Mouse (Mus musculus): ENCODE results near the gene Emb. TPM values are rescaled to one million over a fixed set of nuclear protein-coding genes. Genes with fewer than 3 reads are reported as not detected.

The Emb gene
- polyA plus RNA-seq, 1 experiment from 2014 or later: 49.0 TPM

- Histone ChIP-seq H3K27ac (replicated peaks) (peak within 1 kb of the TSS; percentile 63), H3K4me3 (replicated peaks) (peak within 1 kb of the TSS; percentile 71), H3K9ac (peak within 1 kb of the TSS; percentile 55), H3K4me2 (replicated peaks) (peak within 1 kb of the TSS; percentile 96), H3K27me3 (no peaks in the 10 kb centered on the region), H3K4me1 (peaks cover 24% of the 10 kb centered on the region), H3K36me3 (no peaks in the 10 kb centered on the region), H3K9me3 (replicated peaks) (no peaks in the 10 kb centered on the region)
- ATAC-seq (ENCODE audit: insufficient number of reproducible peaks, low FRiP score, low TSS enrichment, low read depth): peak; percentile 84
- WGBS: under 1% methylated on average over 67 of the region's 67 CpGs
These were observed 12.4 kb downstream of the Emb start, which contains the start of gene Gm17509 for GRCm38 (mm10) chr13:117220501-117221321. Gene Gm17509 (minus strand): TSS chr13:117221075.

DNA sequence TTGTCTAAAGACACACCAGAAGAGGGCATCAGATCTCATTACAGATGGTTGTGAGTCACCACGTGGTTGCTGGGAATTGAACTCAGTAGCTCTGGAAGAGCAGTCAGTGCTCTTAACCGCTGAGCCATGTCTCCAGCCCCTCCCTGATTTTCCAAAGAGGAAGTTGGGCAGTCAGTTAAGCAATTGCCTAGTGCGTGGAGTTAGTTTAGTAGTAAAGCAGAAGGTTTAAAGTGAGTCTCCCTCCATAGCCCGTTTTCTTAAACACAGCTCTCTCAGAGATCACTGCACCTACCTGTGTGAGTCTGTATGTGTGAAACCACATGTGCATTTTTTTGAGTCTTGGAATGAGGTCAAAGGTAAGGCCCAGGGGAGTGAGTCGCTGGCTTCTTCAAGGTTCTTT is 14.8 kb downstream of the Emb start:
- no peaks in the 10 kb centered on the region for H3K9me3 ChIP-seq (replicated peaks)
- no peak overlapping the region for H3K27ac ChIP-seq (replicated peaks)
- no peak overlapping the region for H3K9ac ChIP-seq
- ATAC-seq (ENCODE audit: insufficient number of reproducible peaks, low FRiP score, low TSS enrichment, low read depth): no peak
- peaks cover 19% of the 10 kb centered on the region for H3K4me1 ChIP-seq
- H3K4me2 ChIP-seq (replicated peaks): no peak overlapping the region
- WGBS: 49% methylated on average over 5 of the region's 5 CpGs
- H3K36me3 ChIP-seq: no peaks in the 10 kb centered on the region
- no peak overlapping the region for H3K4me3 ChIP-seq (replicated peaks)
- H3K27me3 ChIP-seq: no peaks in the 10 kb centered on the region

- no peak overlapping the region for H3K4me2 ChIP-seq (replicated peaks)
- peaks cover 18% of the 10 kb centered on the region for H3K4me1 ChIP-seq
- no peaks in the 10 kb centered on the region for H3K27me3 ChIP-seq
- H3K9ac ChIP-seq: no peak overlapping the region
- H3K27ac ChIP-seq (replicated peaks): no peak overlapping the region
- H3K4me3 ChIP-seq (replicated peaks): no peak overlapping the region
- ATAC-seq (ENCODE audit: insufficient number of reproducible peaks, low FRiP score, low TSS enrichment, low read depth): no peak
- no peaks in the 10 kb centered on the region for H3K36me3 ChIP-seq
- H3K9me3 ChIP-seq (replicated peaks): no peaks in the 10 kb centered on the region
- WGBS: 60% methylated on average over 2 of the region's 2 CpGs
These were observed 16.6 kb downstream of the Emb start for GRCm38 (mm10) chr13:117224901-117225300.

DNA sequence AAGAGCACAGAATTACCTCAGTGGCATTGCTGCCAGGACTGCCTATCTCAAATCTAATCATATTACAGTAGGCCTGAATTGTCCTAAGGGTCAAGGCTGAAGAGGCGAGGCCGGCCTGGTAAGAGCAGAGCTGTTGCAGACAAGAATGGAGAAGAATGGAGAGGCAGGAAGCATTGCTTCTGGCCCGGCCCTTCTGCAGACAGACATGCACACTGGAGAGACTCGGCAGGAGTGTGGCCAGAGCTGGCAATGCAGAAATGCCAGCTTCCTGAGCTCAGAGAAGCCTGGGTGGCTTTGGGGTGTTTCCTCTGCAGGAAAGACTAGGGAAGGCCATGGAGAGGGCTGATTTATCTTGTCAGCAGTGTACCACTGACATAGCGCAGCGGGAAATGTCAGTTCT is 17.2 kb downstream of the Emb start:
- Histone ChIP-seq H3K36me3 (no peaks in the 10 kb centered on the region), H3K4me3 (replicated peaks) (no peak overlapping the region), H3K4me1 (peaks cover 11% of the 10 kb centered on the region), H3K27ac (replicated peaks) (no peak overlapping the region), H3K27me3 (no peaks in the 10 kb centered on the region), H3K9me3 (replicated peaks) (no peaks in the 10 kb centered on the region), H3K4me2 (replicated peaks) (no peak overlapping the region), H3K9ac (no peak overlapping the region)
- WGBS: 55% methylated on average over 6 of the region's 6 CpGs
- no peak for ATAC-seq (ENCODE audit: insufficient number of reproducible peaks, low FRiP score, low TSS enrichment, low read depth)

GRCm38 (mm10) chr13:117230371-117231110 is 22.2 kb downstream of the Emb start:
- 39% methylated on average over 6 of the region's 6 CpGs for WGBS
- ATAC-seq (ENCODE audit: insufficient number of reproducible peaks, low FRiP score, low TSS enrichment, low read depth): no peak
- Histone ChIP-seq H3K4me2 (replicated peaks) (no peak overlapping the region), H3K27ac (replicated peaks) (peak overlapping the region; percentile 17; the same call in 1 of the 2 replicates), H3K36me3 (no peaks in the 10 kb centered on the region), H3K9me3 (replicated peaks) (no peaks in the 10 kb centered on the region), H3K4me3 (replicated peaks) (no peak overlapping the region), H3K9ac (no peak overlapping the region), H3K4me1 (peaks cover 7% of the 10 kb centered on the region; the same call in 1 of the 2 replicates), H3K27me3 (no peaks in the 10 kb centered on the region)

DNA sequence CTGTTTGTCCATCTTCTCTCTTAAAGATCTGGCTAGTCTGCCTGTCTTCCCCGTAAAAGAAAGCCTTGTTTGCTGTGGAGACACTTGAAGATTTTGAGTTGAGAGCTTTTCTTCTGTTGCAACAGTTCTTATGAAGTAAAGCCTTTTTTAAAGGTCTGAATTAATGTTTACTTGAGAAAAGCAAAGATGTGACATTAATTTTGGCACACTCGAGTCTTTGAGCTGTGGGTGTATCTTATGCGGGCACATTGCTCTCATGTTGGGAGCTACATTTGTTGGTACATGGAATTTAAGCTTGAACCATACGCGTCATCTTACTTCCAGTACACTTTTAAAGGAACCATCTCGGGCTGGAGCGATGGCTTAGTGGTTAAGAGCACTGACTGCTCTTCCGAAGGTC is 25.5 kb downstream of the Emb start:
- ATAC-seq (ENCODE audit: insufficient number of reproducible peaks, low FRiP score, low TSS enrichment, low read depth): no peak
- 86% methylated on average over 8 of the region's 8 CpGs for WGBS
- Histone ChIP-seq H3K4me1 (peaks cover 17% of the 10 kb centered on the region; the same call in 1 of the 2 replicates), H3K36me3 (no peaks in the 10 kb centered on the region), H3K4me3 (replicated peaks) (no peak overlapping the region), H3K27ac (replicated peaks) (no peak overlapping the region), H3K27me3 (no peaks in the 10 kb centered on the region), H3K4me2 (replicated peaks) (no peak overlapping the region), H3K9me3 (replicated peaks) (no peaks in the 10 kb centered on the region), H3K9ac (no peak overlapping the region)

DNA sequence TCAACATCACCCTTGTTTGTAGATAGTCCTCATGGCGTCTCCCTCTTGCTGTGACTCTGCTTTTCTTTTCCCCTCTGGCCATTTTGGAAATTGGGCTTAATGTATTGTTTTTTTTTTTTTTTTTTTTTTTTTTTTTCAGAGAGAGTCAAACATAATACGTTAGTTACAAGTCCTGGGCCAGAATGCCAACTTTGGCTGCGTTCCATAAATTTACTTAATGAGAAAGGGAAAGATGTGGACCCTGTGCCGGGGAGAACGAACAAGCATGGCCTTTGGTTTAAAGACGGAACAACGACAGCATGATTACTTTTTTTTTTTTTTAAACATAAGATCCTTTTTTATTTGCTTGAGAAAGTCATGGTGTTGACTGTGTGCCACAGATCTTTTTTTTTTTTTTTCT is 26.1 kb downstream of the Emb start:
- Histone ChIP-seq H3K27me3 (no peaks in the 10 kb centered on the region), H3K4me3 (replicated peaks) (no peak overlapping the region), H3K9ac (no peak overlapping the region), H3K36me3 (no peaks in the 10 kb centered on the region), H3K4me2 (replicated peaks) (no peak overlapping the region), H3K27ac (replicated peaks) (no peak overlapping the region), H3K9me3 (replicated peaks) (no peaks in the 10 kb centered on the region), H3K4me1 (peaks cover 17% of the 10 kb centered on the region; the same call in 1 of the 2 replicates)
- WGBS: 51% methylated on average over 7 of the region's 7 CpGs
- ATAC-seq (ENCODE audit: insufficient number of reproducible peaks, low FRiP score, low TSS enrichment, low read depth): no peak

GRCm38 (mm10) chr13:117235530-117236212 is 27.3 kb downstream of the Emb start:
- Histone ChIP-seq H3K36me3 (no peaks in the 10 kb centered on the region), H3K9me3 (replicated peaks) (no peaks in the 10 kb centered on the region), H3K9ac (no peak overlapping the region), H3K27ac (replicated peaks) (peak overlapping the region; percentile 39; the same call in 1 of the 2 replicates), H3K4me1 (peaks cover 17% of the 10 kb centered on the region; the same call in 1 of the 2 replicates), H3K27me3 (no peaks in the 10 kb centered on the region), H3K4me2 (replicated peaks) (no peak overlapping the region), H3K4me3 (replicated peaks) (no peak overlapping the region)
- peak; percentile 79 for ATAC-seq (ENCODE audit: insufficient number of reproducible peaks, low FRiP score, low TSS enrichment, low read depth)
- WGBS: 28% methylated on average over 11 of the region's 11 CpGs

DNA sequence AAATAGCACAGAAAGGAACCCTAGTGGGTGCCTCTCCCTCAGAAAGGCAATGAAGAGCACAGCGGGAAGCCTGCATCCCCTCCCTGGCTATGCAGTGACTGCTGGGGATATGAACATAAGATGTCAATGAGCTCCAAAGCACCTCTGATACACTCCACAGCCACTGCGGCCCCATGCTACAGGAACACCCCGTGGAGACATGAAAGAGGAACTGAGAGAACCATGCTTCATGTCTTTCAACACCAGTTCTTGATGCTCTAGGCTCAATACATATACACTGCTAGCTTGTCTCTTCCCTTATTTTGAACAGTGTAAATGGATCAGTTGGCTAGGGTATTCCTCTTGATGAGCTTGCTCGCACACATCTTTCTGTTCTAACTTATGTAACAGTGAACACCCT is 28.8 kb downstream of the Emb start:
- no peaks in the 10 kb centered on the region for H3K9me3 ChIP-seq (replicated peaks)
- H3K4me2 ChIP-seq (replicated peaks): no peak overlapping the region
- H3K9ac ChIP-seq: no peak overlapping the region
- H3K27me3 ChIP-seq: no peaks in the 10 kb centered on the region
- no peak overlapping the region for H3K27ac ChIP-seq (replicated peaks)
- H3K4me1 ChIP-seq: peaks cover 13% of the 10 kb centered on the region; the same call in 1 of the 2 replicates
- no peaks in the 10 kb centered on the region for H3K36me3 ChIP-seq
- ATAC-seq (ENCODE audit: insufficient number of reproducible peaks, low FRiP score, low TSS enrichment, low read depth): no peak
- H3K4me3 ChIP-seq (replicated peaks): no peak overlapping the region
- 77% methylated on average over 4 of the region's 4 CpGs for WGBS

DNA sequence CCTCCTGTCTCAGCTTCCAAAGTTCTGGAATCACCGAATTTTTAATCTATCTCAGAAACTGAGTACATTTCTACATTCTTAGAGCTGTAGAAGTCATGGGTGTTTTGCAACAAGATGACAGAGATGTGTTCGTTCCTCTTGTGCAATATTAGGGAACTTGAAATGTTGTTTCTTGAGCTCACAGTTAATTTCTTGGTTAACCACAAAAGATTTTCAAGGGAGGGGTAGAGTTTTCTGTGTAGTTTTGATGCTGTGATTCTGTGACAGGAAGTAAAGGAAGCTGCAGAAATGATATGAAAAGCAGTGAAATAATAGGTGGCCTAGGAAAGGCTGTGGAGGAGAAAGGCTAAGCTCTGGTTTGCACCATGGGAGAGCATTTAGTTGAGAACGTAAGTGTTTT is 33.7 kb downstream of the Emb start:
- WGBS: 71% methylated on average over 3 of the region's 3 CpGs
- H3K27ac ChIP-seq (replicated peaks): no peak overlapping the region
- no peak for ATAC-seq (ENCODE audit: insufficient number of reproducible peaks, low FRiP score, low TSS enrichment, low read depth)

DNA sequence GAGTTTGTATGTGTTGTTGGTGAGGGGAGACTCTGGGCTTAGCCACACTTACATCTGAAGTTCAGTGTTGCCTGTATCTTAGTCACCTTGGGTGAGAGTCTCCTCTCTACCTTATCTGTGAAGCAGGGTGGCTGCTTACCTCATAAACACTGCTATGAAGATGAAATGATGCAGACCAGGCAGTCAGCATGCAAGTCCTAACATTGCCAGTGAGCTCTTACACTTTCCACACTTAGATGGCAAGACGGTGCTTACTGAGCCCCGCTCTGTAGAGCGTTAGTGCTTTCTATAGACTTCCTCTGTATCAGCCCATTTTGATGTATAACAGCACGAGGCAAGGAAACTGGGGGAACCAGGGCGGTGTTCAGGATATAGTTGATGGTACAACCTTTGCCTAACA is 34.3 kb downstream of the Emb start:
- no peaks in the 10 kb centered on the region for H3K4me1 ChIP-seq
- no peaks in the 10 kb centered on the region for H3K36me3 ChIP-seq
- ATAC-seq (ENCODE audit: insufficient number of reproducible peaks, low FRiP score, low TSS enrichment, low read depth): no peak
- H3K4me3 ChIP-seq (replicated peaks): no peak overlapping the region
- no peak overlapping the region for H3K27ac ChIP-seq (replicated peaks)
- H3K9me3 ChIP-seq (replicated peaks): no peaks in the 10 kb centered on the region
- H3K4me2 ChIP-seq (replicated peaks): no peak overlapping the region
- no peaks in the 10 kb centered on the region for H3K27me3 ChIP-seq
- no peak overlapping the region for H3K9ac ChIP-seq
- WGBS: 82% methylated on average over 5 of the region's 5 CpGs

More for the DNA sequence above, 33.7 kb downstream of the Emb start:
- Histone ChIP-seq H3K4me1 (no peaks in the 10 kb centered on the region), H3K4me3 (replicated peaks) (no peak overlapping the region), H3K9me3 (replicated peaks) (no peaks in the 10 kb centered on the region), H3K27me3 (no peaks in the 10 kb centered on the region), H3K4me2 (replicated peaks) (no peak overlapping the region), H3K36me3 (no peaks in the 10 kb centered on the region), H3K9ac (no peak overlapping the region)

Data from embryonic facial prominence, embryonic 15.5 days (tissue).